Mouse (Mus musculus): ENCODE measurements around the gene 4933411K16Rik.

- no peak for TF ChIP-seq CTCF (conservative IDR thresholded peaks at IDR 0.05; ENCODE audit: insufficient read depth, insufficient read length, low read depth, low read length)
- TF ChIP-seq POLR2A (IDR thresholded peaks at IDR 0.05; ENCODE audit: low read depth, low read length), result no peak
Observed at GRCm38 (mm10) chr19:42078566-42078965, 26.5 kb downstream of the 4933411K16Rik start.

Measured in kidney, adult 2 months (tissue).